Mouse (Mus musculus) lung, postnatal 25 days (tissue): ENCODE measurements around the gene Pcbp2.

Experiments
- DNase-seq: peaks from one replicate; pipeline ENCODE4 v3.0.0; 2022; ENCODE audit warnings: low spot score

Pcbp2 gene

DNA sequence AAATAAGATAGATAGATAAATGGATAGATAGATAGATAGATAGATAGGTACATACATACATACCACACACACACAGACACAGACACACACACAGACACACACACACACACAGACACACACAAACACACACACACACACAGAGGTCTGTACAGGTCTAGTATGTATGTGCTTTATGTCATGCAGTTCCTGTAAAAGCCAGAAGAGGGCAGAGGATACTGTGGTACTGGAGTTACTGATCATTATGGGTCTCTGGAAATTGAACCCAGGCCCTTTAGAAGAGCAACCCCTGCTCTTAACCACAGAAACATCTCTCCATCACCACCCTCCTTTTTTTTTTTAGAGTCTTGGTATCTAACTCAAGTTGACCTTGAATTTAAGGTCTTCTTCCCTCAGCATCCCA is 6.7 kb upstream of the Pcbp2 start:
- no peak for DNase-seq

- DNase-seq = no peak
Observed at GRCm38 (mm10) chr15:102468675-102469370, 1.5 kb upstream of the Pcbp2 start.

GRCm38 (mm10) chr15:102470605-102471294 is 411 bp downstream of the Pcbp2 start:
- DNase-seq = peak; percentile 70

DNA sequence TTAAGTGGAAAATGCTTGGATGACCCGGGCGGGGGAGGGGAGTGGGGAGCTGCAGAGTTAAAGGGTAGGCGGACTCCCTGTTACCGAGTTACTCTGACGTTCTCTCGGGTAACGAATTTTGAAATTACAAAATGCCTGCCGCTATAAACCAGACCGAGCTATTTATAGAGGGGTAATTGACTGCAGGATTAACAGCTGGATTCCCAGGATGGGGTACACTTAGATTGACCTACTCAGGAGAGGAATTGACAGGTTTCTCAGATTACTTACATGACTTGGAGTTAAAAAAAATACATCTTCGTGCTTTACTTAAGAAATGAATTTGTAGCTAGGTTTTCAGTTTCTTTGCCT is 931 bp downstream of the Pcbp2 start:
- no peak for DNase-seq

DNA sequence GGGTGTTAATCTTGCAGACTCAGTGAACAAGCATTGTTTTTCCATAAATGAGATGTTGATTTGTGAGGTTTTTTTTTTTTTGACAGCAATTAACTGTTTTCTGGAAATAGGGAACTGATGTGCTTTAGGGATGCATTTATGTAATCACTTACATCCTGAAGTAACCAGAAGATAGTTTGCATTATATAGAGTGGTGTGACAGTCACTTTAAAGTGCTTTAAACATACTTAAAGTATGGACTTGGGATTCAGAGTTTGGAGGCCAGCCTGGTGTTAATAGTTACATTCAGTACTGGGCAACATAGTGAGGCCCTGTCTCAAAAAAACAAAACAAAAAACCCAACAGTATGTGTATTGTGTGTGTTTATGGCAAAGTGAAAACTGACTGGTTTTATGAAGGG is 1.4 kb downstream of the Pcbp2 start:
- no peak for DNase-seq

DNA sequence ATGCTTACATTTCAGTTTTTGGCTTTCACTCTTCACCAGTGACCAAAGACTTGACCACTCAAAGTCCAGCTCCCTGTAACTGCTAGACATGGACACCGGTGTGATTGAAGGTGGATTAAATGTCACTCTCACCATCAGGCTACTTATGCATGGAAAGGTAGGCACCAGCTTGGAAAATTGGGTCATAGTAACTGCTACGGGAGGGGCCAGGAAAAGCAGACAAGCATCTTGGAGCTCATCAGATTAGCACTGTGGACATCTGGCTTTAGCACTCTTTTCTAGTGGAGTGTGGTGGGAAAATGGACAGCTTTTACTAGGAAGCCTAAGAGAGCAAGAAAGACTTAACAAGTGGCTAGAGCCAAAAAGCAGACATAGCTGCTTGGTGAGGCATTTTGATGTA is 2.9 kb downstream of the Pcbp2 start:
- DNase-seq = no peak

DNA sequence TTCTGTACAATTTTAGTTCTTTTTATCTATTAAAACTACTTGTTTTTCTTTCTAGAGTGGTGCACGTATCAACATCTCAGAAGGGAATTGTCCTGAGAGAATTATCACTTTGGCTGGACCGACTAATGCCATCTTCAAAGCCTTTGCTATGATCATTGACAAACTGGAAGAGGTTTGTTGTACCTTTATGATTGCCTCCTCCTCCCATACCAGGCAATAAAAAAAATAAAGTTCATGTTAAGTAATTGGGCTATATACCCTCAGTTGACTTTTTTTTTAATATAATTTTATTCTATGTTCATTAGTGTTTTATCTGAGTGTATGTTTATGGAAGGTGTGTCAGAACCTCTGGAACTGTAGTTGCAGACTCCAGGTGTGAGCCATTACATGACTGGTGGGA is 4.2 kb downstream of the Pcbp2 start:
- DNase-seq = no peak

DNA sequence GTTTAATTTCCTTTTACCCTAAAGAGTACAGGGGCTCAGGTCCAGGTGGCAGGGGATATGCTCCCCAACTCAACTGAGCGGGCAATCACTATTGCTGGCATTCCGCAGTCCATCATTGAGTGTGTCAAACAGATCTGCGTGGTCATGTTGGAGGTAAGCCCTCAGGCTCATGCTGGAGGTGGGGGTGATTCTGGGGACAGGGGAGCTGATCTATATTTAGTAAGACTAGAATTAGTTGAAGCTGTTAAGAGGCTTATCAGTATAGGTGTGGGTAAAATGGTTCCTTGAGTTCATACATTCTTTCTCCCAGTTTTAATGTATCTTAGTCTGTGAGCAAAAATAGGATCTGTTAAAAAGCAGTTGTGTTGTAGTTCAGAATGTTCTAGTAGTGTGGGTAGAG is 12.8 kb downstream of the Pcbp2 start:
- DNase-seq = no peak

DNA sequence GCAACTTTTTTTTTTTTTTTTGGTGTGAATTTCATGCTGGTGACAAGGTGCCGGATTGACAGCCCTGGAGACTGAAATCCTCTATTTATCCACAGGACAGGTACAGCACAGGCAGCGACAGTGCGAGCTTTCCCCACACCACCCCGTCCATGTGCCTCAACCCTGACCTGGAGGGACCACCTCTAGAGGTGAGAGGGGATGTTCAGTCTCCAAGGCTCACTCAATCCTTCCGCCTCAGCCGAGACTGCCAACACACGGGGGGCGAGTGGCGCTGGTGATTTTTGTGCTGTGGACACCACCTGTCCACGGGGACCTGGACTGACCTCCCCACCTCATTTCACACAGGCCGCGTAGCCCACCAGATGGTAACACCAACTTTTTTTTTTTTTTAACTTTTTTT is 15.5 kb downstream of the Pcbp2 start:
- DNase-seq = no peak

DNA sequence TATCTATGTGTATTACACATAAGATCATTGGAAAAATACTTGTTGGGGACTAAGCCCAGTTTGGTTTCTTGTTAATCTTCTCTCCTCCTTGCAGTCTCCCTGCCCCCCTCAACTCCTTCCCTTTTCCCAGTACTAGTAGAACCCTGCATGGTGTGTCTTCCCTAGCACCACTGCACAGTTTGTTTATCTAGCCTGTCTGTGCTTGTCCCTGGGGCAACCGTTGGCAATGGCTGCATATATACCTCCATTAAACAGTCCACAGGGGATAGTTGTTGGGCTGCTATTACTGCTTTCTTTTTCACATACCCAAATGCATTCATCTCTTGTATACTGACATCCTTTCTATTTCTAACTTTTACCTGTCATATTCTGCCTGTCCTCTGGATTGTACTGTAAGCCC is 17.3 kb downstream of the Pcbp2 start:
- no peak for DNase-seq

DNA sequence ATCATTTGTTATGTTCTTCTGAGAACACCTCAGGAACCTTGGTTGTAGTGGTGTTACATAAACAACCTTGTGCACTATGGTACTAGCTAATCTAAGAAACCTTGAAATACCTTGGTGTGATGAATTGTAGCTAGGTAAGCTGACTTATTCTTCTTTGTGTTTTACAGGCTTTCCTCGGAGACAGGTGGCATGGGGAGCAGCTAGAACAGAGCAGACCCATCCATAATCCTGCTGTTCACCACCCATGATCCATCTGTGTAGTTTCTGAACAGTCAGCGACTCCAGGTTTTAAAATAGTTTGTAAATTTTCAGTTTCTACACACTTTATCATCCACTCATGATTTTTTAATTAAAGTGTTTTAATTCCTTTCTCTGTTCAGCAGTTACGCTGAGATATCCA is 28.0 kb downstream of the Pcbp2 start:
- DNase-seq = no peak

GRCm38 (mm10) chr15:102499370-102499769 is 29.0 kb downstream of the Pcbp2 start:
- no peak for DNase-seq

- DNase-seq = no peak
Observed at GRCm38 (mm10) chr15:102499851-102500250, 29.5 kb downstream of the Pcbp2 start.

DNA sequence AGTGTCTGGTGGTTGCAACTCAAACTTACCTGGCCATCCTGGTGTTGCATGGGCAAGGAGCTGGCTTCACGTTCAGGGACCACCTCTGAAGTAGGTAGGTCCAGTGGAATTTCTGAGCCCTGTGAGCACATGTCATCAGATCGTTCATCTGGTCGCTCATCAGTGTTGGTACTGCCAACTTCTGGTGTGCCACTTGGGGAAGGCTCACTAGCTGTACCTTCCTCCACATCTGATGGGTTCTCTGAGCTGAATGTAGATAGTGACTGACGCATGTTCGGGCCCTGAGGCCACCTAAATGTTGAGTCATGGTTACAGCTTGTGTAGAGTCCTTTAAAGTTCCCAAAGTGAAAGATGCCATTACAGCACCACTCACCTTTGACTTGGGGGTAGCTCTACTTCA is 30.1 kb downstream of the Pcbp2 start:
- DNase-seq = no peak

DNA sequence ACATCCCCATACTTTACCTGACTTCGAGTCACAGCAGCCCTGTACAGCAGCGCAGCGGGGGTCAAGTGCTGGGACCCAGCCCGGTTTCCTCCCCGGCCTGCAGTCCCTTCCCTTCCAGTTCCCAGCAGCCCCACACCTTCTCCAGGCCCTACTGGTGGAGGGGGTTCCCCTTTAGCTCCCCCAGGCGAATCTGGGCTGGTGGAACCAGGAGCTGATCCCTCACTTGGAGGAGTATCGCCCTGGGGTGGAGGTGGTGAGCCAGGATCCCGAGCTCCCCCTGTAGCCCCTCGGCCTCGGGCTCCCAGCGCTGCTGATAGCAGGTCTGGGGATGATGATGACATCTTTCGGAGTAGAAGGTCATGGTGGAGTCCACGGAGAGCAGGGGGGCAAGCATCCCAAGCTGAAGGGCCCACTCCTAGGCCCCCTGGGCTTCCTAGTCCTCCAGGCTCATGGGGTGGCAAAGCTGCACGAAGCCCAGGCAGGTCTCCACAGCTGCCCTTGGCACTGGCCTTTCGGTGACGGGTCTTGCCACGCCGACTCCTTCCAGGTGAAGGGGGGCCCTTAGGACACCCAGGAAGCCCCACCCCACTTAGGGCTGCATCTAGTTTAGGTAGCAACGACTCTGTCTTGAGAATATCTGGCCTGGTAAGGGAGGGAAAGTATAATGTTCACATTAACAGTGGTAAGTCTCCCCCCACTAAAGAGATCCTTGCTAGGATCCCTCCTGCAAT is 30.9 kb downstream of the Pcbp2 start:
- no peak for DNase-seq

DNA sequence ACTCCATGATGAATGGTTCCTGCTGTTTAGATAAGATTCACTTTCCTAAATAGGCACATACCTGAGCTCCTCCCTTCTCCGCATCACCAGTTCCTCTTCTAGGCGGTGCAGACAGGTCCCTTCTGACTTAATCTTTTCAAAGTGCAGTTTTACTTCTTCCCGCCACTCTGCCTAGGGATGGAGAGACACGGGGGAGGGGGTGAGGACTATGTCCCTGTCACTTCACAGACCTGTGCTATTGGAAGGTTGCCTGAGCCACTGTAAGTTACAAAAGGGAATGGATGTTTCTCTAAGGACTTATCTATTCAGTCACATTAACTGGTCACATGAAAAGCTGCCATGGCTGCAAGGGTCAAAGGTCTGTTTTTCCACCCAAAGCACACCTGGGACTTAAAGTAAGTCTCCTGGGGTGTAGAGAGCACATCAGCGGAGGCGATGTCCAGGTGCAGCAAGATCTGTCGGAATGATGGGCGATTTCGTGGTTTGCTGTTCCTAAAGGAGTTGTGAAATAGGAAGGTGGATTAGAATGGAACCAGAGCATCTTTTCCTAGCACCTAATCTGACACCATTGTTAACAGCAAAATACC is 32.0 kb downstream of the Pcbp2 start:
- no peak for DNase-seq

DNA sequence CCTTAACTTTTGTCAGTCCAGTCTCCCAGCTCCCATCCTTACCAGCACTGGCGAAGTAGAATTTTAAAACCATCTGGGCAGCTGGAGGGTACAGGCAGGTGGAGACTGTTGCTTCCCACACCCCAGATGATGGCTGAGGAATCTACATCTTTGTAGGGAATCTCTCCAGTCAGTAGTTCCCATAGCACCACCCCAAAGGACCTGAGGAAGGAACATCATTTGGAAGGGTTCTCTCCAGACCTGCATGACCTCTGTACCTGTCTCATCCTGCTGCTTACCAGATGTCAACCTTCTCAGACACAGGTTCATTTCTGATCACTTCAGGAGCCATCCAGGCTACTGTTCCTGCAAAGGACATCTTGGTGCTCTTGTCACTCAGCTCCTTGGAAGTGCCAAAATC is 33.1 kb downstream of the Pcbp2 start, which contains the start of gene Gm10337:
TSS of gene Gm10337 (plus strand) at position 276 of the 400 bp plus-strand sequence.
- DNase-seq = no peak

- DNase-seq = no peak
Observed at GRCm38 (mm10) chr15:102503924-102504782, 33.8 kb downstream of the Pcbp2 start.

- no peak for DNase-seq
Observed at GRCm38 (mm10) chr15:102505073-102505769, 34.9 kb downstream of the Pcbp2 start.

GRCm38 (mm10) chr15:102505770-102506463 is 35.6 kb downstream of the Pcbp2 start:
- no peak for DNase-seq

DNA sequence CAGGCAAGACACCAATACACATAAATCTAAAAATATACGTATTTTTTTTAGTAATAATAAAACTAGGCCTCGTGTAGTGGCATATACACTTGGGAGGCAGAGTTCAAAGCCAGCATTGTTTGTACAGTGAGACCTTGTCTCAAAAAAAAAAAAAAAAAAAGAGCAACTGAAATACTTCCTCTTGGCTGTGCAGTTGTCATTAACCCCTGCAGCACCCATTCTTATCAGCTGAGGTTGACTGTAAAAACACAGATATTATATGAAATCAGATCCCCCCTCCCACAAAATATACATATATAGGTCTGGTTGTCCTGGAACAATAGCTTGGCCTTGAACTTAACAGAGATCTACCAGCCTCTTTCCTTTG is 36.1 kb downstream of the Pcbp2 start:
- DNase-seq = no peak
